Mouse (Mus musculus) T-helper 1 cell (primary cell): ENCODE measurements around the gene Mpdu1.
"Not testable (repeated sequence)": the region's sequence is repeated elsewhere in the genome, so short reads cannot be mapped to it uniquely, and the experiment has no call there.

Source experiments
- in situ Hi-C: fragments of 300-600 bp; cut with MboI, MseI; formaldehyde crosslinking; loops from one replicate; pipeline ENCODE4 v1.15.1; 2025; ENCODE audit warnings: high pct_unique_total_duplicates

Gene Mpdu1

DNA sequence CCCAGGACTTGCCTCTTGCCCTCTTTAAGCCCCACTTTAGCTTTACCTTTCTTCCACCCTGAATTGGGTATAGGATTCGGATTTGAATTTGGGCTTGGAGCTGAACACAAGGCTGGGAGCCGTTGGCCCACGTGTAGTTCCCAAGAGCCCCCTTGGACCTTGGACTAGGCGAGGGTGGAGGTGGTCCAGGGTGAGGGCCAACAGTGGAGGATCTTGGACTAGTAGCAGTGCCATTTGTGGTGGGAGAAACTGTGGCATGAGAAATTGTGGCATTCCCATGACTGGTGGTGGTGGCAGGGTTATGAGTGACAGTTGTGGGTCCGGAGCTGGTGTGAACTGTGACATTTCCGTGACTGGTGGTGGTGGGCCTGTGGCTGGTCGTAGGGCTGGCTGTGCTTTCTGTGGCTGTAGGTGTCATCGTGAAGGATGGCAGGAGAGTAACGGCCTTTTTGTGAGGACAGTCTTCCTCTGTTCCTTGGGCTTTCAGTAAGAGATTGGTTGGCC is 3.1 kb upstream of the Mpdu1 start:
- in situ Hi-C loops, result no loop called here

DNA sequence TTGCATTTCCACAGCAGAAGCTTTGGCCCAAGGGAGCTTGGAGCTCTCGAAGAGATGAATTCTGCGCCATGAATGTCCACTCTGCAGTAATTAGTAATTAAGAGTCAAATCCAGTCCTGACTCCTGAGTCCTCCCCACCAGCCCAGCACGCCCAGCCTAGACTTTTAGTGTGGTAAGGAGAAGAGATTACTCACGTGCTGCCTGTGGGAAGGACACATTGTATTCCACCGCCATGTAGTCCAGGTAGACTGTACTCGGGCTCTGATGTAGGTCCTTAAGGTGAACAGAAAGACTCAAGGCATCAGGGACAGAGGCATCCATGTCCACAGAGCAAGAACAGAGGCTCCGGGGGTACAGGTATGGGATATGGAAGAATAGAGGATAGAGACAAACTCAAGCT is 2.4 kb upstream of the Mpdu1 start:
- in situ Hi-C loops, result no loop called here

DNA sequence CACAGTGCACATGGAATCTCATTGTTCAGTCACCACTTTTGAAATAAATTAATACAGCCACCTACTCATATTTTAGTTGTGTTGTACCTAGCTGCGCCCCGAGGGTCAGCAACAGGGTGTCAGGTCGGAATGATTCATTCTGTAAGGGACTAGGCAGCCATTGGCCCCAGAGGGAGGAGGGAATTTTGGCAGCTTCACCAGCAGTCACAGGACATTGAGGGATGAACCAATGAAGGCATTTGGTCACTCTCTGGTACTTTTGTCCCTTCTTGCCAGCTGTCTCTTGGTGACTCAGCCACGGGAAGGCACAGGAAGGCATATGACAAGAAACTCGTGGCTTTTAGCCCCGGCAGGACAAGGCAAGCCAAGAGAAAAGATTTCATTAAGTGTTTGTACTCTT is 1.4 kb upstream of the Mpdu1 start:
- in situ Hi-C loops, result no loop called here

DNA sequence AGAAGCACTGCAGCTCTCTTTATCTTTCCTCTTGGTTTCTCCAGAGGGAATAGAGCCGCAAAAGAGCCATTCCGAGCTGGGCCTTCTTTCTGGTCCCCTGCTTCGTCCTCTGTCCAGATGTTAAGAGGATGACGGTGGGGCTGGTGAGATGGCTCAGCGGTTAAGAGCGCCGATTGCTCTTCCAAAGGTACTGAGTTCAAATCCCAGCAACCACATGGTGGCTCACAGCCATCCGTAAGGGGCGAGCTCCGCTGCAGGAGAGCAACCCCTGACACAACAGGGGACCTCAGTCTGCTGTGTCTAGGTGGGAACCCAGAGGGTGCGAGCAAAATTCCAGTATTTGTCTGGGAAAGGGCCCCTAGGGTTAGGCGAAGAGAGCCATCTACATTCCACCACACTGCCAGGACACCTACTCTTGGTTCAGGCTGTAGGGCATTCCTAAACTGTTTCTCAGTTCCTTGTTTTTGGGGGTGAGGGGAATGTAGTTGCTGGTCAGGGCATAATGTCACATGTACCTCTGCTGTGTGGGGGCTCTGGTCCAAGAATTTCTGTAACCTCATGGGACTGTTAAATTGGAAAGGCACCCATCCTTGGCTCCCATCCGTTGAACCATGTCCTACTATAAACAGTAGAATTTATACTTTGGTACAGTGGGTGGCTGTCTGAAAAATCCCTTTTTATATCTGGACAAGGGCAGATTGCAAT is 677 bp upstream of the Mpdu1 start:
- in situ Hi-C loops, result no loop called here

DNA sequence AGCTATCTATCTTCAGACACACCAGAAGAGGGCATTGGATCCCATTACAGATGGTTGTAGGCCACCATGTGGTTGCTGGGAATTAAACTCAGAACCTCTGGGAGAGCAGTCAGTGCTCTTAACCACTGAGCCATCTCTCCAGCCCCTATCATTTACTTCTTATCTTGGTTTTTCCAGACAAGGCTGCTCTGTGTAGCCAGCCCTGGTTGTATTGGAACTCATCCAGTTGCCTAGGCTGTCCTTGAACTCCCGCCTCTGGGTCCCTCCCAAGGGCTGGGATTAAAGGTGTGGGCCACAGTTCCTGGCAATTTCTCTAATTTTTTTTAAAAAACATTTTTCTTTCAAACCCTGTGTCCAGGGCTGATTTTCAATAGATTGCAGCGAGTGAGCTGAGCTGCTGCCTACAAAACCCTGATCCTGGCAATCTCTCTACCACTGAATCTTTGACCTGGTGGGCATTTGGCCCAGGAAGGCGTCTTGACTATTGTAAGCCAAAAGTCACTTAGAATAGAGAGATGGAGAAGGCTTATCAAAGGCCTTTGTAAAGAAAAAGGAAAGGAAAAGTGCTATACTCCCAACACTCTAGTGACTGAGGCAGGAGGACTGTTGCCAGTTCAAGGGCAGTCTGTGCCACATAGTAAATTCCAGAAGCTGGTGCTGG is 1.1 kb downstream of the Mpdu1 start:
- in situ Hi-C loops, result no loop called here

DNA sequence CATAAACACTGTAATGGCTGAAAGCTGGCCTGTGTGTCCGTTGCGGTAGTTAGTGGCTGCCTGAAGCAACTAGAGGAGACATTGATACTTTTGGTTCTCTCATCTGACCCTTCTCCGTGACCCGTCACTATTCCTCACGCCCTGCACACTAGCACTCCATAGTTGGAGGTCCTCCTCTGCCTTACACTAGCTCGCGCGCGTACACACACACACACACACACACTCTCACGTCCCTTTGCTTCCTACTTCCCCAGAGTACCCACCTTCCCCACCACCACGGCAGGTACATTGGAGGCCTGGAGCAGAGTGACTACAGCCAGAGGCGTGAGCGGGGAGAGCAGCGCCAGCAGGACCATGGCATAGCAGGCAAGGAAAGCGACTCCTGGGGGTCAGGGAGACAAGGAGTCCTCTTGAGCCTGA is 5.0 kb downstream of the Mpdu1 start:
- in situ Hi-C loops, result no loop called here

DNA sequence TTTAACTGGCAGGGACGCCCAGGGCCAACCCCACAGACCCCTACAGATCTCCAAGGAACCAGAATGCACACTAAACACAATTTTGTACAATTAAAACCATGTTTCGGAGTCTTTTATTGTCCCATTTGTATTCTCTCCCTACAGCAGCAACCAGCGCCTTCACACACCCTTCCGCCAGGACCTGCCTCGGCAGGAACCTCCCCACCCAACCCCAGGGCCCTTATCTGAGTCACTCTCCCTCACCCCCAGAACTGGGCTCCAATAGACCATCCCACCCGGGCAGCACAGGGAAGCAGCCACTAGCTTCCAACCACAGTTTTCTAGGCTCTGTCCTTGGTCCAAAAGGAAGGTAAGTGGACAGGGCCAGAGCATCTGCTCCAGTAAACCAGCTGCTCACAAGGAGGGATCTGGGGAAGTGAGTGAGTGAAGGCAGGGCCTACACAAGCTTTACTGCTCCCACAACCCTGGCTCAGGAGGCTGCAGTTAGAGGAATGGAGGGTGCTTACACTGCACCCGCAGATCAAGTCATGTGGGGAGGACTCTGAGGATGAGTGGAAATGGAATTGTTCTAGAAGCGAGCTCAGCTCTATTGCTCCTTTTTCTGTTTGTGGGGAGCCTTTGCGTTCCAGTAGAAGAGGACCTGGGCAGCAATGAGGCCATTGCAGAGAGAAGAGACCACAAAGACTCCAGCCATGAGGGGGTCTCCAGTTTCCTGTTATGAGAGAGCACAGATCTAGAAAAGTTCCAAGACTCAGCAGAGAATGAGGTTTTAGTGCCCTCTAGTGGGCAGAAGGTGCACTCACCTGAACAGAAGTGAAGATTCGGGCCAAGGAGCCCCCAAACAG is 5.6 kb downstream of the Mpdu1 start:
- in situ Hi-C loops, result no loop called here

DNA sequence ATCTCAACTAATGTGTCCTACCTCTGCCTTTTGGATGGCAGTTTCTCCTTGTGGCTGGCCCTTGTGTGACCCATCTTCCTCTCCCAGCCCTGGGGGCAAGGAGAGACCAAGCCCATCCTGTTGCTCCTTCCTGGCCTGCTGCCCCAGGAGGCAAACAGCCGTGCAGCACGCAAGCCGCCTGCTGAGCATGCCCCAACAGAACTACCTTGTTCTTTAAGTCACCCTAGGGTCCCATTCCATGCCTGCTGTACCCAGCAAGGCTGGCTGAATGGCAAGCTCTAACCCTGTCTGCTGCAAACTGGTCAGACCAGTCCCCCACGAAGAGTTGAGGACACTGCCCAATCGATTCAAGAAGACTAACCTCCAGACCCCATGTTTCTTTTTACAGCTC is 6.4 kb downstream of the Mpdu1 start:
- in situ Hi-C loops, result no loop called here

DNA sequence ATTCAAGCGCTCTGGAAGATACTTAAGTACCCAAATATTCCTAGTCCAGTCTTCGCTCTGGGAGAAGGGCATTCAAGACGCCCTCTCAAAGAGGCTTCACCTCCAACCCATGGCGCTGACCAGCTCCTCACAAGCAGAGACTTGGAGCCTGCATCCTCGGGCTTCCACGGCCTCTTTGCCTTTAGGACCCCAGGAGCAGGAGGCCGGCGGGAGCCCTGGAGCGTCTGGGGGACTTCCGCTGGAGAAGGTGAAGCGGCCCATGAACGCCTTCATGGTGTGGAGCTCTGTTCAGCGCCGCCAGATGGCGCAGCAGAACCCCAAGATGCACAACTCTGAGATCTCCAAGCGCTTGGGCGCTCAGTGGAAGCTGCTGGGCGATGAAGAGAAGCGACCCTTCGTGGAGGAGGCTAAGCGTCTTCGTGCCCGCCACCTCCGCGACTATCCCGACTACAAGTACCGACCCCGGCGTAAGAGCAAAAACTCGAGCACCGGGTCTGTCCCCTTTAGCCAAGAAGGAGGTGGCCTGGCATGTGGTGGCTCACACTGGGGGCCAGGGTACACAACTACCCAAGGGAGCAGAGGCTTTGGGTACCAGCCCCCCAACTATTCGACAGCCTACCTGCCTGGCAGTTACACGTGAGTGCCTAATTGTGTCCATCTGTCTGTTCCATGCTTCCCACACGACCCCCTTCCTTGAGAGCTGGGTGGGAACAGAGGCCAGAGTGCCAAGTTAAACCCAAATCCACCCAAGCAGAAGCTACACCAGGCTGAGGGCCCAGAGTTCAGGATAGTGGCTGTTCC is 7.0 kb downstream of the Mpdu1 start, which contains the start of gene Sox15:
Sox15 (plus strand) TSS at position 51 of the 801 bp plus-strand sequence.
- in situ Hi-C loops, result no loop called here

DNA sequence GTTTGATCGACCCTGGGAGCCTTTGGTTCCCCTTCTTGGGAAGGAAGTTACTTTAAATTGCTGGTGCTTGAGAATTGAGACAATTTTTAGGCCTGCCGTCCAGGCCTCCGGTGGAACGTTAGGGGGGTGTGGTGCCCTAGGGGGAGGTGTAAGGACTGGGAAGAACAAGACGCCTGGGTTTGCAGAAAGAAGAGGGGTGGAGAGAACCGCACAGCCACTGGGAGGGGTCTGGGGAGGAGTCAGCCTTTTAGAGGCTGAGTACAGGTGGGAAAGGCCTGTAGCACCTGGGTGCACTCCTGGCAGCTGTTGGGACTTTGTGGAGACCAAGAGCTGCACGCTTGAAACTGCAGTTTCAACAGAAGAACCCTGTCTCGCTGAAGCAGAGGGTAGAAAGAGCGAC is 7.7 kb downstream of the Mpdu1 start:
- in situ Hi-C loops, result no loop called here

DNA sequence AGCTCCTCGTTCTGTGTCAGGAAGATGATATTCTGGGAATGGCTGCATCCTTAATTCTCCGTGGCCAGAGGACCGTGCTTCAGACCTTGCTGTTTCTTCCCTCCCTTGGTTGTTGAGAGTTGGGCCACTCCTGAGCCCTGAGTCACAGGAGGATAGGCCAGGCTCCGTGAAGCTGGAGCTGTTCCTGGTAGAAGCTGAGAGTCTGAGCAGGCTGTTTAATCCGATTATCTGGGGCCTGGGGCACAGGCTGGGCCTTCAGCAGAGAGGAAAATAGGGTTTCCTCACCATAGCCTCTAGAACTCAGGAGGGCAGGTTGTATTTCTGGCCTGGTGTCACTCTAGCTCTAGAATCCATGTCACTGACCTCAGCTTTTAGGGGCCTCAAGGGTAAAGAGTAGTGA is 9.0 kb downstream of the Mpdu1 start:
- in situ Hi-C loops, result no loop called here

DNA sequence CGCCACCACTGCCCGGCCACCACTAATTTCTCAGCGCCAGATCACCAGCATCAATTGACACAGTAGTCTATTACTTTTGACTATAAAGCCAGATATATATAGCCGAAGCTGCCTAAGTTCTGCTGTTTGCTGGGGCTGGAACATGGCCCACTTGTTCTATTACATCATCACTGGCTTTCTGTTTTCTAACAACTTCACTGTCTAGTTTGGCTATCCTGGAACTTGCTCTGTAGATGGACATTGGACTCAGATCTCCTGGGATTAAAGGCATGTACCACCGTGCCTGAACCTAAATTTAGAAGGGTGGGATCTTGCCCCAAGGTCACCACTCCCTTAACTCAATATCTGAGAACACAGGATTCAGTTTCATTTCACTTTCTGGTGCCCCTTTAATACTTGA is 16.6 kb downstream of the Mpdu1 start:
- in situ Hi-C loops, result no loop called here

DNA sequence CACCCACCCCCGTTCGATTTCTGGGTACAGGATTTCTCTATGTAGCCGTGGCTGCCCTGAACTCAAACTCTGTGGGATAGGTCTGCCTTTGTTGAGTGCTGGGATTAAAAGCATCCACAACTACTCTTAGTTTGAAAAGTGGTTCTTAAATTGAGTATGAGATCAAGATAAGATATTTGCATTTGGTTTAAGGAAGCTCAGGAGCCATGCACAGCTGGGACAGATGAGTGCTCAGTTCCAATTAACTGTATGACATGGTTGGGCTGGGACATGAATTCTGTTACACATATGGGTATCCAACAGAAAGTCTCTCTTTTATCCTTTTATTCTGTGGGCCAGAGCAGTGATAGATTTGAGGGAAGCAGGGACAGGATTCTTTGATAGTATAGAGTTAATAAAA is 27.0 kb downstream of the Mpdu1 start:
- in situ Hi-C loops, result no loop called here

DNA sequence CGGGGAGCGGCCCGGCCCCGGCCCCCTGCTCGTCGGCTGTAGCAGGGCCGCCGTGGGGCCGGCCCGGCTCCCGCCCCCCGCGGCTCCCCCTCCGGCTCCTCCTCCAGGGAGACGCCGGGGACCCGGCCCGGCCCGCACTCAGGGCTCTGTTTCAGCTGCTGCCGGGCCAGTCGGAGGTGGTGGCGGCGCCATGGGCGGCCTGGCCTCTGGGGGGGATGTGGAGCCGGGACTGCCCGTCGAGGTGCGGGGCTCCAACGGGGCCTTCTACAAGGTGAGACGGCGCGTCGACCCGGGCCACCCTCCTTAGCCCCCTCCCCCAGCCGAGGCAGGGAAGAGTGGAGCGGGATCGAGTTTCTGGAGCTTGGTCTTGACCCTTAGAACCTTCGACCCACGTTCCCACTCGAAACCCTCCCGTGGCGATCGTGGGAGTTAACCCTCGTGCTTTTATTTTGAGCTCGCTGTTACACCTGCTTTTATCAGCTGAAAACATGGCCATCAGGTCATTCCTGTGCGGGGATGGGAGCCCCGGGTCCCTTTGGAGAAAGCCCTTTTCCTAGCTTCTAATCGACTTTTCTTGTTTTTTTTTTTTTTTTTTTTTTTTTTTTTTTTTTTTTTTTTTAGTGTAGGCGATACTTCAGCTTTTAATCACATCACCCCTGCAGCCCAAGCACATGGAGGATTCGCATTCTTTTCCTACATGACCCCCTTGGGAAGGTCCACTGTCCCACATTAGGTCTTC is 29.1 kb downstream of the Mpdu1 start:
- in situ Hi-C loops, result no loop called here

DNA sequence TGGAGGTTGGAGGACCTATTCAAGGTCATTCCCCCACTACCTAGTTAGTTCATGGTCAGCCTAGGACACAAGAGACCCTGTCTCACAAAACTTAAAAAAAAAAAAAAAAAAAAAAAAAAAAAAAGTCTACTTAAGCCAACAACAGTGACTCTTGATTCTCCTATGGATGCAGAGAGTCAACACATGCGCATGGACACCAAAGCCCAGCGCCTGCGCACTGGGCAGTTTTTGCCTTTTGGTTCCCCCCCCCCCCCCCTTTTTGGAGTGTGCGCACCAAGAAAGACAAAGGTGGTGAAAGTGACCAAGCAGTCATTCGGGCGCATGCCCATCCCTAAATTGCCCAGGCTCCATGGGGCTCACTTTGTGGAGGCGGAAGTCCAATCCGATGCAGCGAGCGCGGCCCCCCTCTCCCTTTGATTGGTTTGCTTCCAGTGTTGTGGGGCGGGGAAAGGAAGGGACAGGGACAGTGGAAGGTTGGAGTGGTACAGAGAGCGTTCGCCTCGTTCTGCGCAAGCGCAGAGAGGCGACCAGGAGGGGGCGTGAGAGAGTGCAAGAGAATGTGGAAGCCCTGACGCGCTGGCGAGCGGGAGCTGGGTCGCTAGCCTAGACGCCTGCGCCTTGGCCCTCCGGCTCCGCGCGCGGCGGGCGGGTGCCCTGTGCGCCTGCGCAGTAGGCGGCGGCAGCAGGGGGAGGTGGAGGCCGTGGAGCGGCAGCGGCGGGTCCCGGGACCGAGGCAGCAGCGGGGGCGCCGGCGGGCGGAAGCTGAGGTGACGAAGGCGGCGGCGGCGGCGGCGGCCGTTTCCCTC is 30.0 kb downstream of the Mpdu1 start, which contains the start of gene Fxr2:
Fxr2 (plus strand) TSS at position 707 of the 806 bp plus-strand sequence.
- in situ Hi-C loops, result no loop called here

DNA sequence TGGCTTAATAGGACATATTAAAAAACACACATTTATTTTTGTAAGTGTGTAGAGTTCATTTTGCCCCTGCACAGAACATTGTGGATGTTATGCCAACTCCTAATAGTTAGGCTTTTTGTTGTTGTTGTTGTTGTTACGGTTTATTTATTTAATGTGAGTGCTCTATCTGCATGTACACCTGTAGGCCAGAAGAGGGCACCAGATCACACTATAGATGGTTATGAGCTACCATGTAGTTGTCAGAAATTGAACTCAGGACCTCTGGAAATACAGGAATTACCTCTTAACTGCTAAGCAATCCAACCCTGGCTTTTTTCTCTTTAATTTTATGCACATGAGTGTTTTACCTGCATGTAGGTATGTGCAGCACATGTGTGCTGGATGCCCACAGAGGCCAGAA is 32.6 kb downstream of the Mpdu1 start:
- in situ Hi-C loops, result no loop called here

DNA sequence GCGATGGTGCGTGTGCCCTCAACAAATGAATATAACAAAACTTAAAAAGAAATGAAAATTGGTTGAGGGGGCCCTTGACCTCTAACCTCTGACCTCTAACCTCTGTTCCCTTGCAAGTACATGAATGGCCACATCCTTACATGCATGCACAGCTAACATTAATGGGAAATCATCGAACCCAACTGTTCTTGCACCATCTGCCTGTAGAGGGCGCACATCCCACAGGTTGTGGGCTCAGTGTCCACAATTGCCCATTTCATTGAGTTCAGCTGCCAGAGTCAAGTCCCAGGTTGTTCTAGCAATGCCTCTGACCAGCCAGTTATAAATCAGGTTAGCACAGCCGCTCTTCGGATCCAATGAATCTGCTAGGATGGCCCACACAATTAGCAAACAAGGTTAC is 34.2 kb downstream of the Mpdu1 start:
- in situ Hi-C loops, result no loop called here

DNA sequence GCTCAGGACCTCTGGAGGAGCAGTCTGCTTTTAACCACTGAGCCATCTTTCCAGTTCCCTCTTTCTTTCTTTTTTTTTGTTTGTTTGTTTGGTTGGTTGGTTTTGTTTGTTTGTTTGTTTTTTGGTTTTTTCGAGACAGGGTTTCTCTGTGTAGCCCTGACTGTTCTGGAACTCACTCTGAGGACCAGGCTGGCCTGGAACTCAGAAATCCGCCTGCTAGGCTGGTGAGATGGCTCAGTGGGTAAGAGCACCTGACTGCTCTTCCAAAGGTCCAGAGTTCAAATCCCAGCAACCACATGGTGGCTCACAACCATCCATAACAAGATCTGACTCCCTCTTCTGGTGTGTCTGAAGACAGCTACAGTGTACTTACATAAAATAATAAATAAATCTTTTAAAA is 38.1 kb downstream of the Mpdu1 start:
- in situ Hi-C loops, result not testable (repeated sequence)

DNA sequence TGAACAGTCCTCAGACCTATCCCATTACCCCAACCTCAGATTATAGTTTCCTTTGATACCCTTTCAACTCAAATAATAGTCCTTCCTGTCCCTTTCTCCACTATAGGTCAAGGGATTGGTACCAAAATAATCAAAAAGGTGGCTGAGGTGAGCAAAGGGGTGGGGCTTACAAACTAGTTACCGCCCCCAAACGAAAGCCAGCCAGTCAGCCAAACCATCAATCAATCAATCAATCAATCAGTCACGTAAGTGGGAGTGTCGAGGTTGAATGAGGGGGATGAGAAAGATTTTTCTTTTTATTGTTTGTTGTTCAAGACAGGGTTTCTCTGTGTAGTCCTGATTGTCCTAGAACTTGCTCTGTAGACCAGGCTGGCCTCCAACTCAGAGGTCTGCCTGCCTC is 39.4 kb downstream of the Mpdu1 start:
- in situ Hi-C loops, result no loop called here

DNA sequence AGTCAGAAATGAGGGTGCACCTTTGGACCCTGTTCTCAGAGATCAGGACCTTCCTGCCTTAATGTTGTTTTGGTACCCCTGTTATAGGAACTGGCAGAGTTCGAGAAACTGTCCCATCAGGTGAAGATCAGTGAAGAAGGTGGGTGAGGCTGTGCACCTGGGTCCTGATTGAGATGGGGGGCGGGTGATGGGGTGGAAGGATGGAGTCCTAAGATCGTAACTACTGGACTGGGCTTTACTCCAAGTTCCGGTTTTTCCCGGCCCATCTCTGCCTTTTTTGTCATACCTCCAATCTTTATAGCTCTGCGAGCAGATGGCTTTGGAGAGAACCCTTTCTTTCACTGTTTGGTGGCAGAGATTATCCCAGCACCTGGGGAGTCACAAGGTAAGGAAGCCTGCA is 40.0 kb downstream of the Mpdu1 start:
- in situ Hi-C loops, result no loop called here
